Mouse (Mus musculus) cerebellum, adult 8-10 months (tissue): ENCODE data around the gene Cc2d1a.

Experiments used
- DNase-seq: peaks from one replicate; pipeline ENCODE4 v3.0.0; 2022

Gene Cc2d1a

GRCm38 (mm10) chr8:84103601-84104000 is 44.1 kb downstream of the Cc2d1a start:
- peak; percentile 35 for DNase-seq

- no peak for DNase-seq
These were observed 46.1 kb downstream of the Cc2d1a start for GRCm38 (mm10) chr8:84101476-84102270.

GRCm38 (mm10) chr8:84098376-84098775 is 49.4 kb downstream of the Cc2d1a start:
- DNase-seq: no peak

- no peak for DNase-seq
These were observed 51.7 kb downstream of the Cc2d1a start for GRCm38 (mm10) chr8:84096061-84096460.

GRCm38 (mm10) chr8:84090585-84090984 is 57.2 kb downstream of the Cc2d1a start:
- DNase-seq: no peak

GRCm38 (mm10) chr8:84089277-84089676 is 58.5 kb downstream of the Cc2d1a start:
- no peak for DNase-seq

- no peak for DNase-seq
These were observed 59.9 kb downstream of the Cc2d1a start for GRCm38 (mm10) chr8:84087821-84088220.

- no peak for DNase-seq
These were observed 60.6 kb downstream of the Cc2d1a start for GRCm38 (mm10) chr8:84087156-84087555.

- DNase-seq: no peak
These were observed 63.2 kb downstream of the Cc2d1a start for GRCm38 (mm10) chr8:84084341-84085115.

GRCm38 (mm10) chr8:84083829-84084241 is 63.9 kb downstream of the Cc2d1a start:
- no peak for DNase-seq
